ENCODE assay signal across 22 mouse cellular contexts in genomic region chr2:13469641-13470040, GRCm38 (mm10). TPM values are rescaled to one million over a fixed set of nuclear protein-coding genes. Genes with fewer than 3 reads are reported as not detected.
DNase-seq lines count a peak whose midpoint lies in the region; ATAC-seq and TF ChIP-seq lines count a peak whose summit lies in the region.
"Had no signal": no experiment of that assay in that cellular context is flagged by ENCODE, and none has a peak within 500 bp of the region (broad histone marks: within the 10 kb centered on the region; RNA-seq: fewer than 3 reads in every experiment).

No protein-coding gene starts in this region.

- no peak overlapping the region for H3K9ac ChIP-seq in intestine, embryonic 15.5 days
- H3K9ac ChIP-seq in intestine, postnatal 0 days (ENCODE audit: low read depth, low read length), result no peak overlapping the region
- H3K9ac ChIP-seq in intestine, embryonic 16.5 days (ENCODE audit: low read depth, low read length), result no peak overlapping the region

- no peak overlapping the region for H3K4me2 ChIP-seq in intestine, embryonic 15.5 days (replicated peaks)
- H3K4me2 ChIP-seq in intestine, postnatal 0 days (replicated peaks; ENCODE audit: low read depth), result no peak overlapping the region
- no peak overlapping the region for H3K4me2 ChIP-seq in intestine, embryonic 16.5 days (ENCODE audit: low read depth, low read length)

- no peak for TF ChIP-seq CTCF in intestine, postnatal 0 days (IDR thresholded peaks at IDR 0.05; ENCODE audit: low read depth)
- no peak for TF ChIP-seq CTCF in small intestine, adult 2 months (IDR thresholded peaks at IDR 0.05; ENCODE audit: extremely low read depth, insufficient read length, insufficient replicate concordance, low read depth, low read length)

- H3K4me3 ChIP-seq in intestine, embryonic 15.5 days (replicated peaks), result no peak overlapping the region
- H3K4me3 ChIP-seq in intestine, postnatal 0 days (ENCODE audit: low read depth, low read length), result no peak overlapping the region
- H3K4me3 ChIP-seq in intestine, embryonic 16.5 days (ENCODE audit: low read length), result no peak overlapping the region
- no peak overlapping the region for H3K4me3 ChIP-seq in small intestine, adult 2 months (ENCODE audit: low read depth, low read length)

- 78% methylated on average over 4 of the region's 4 CpGs for WGBS in intestine, embryonic 15.5 days
- whole genome bisulfite sequencing in intestine, postnatal 0 days, result 74% methylated on average over 4 of the region's 4 CpGs
- WGBS in intestine, embryonic 16.5 days, result 81% methylated on average over 4 of the region's 4 CpGs
- 62% methylated on average over 4 of the region's 4 CpGs for WGBS in small intestine, adult 2 months

- TF ChIP-seq POLR2A in small intestine, adult 2 months (IDR thresholded peaks at IDR 0.05; ENCODE audit: low read depth, low read length), result no peak

- H3K9me3 ChIP-seq in intestine, embryonic 15.5 days, result no peaks in the 10 kb centered on the region
- H3K9me3 ChIP-seq in intestine, postnatal 0 days (ENCODE audit: control insufficient read depth), result no peaks in the 10 kb centered on the region
- no peaks in the 10 kb centered on the region for H3K9me3 ChIP-seq in intestine, embryonic 16.5 days (ENCODE audit: control insufficient read depth, low read length)
- H3K9me3 ChIP-seq: G1E had no signal

- DNase-seq in adrenal gland, postnatal 10 days, result no peak
- DNase-seq in cerebellum, postnatal 4 days (ENCODE audit: low spot score in 2 of 2), result no peak
- DNase-seq: adrenal gland, adult 2 months; adrenal gland, adult 8-10 months; adrenal gland, postnatal 14 days; adrenal gland, postnatal 25 days; adrenal gland, postnatal 36 days; B cell, adult 2 months; cerebellum, adult 11 months; cerebellum, adult 11-12 months; cerebellum, adult 18-20 months; cerebellum, adult 2 months had no signal

- no peak overlapping the region for H3K27ac ChIP-seq in intestine, embryonic 15.5 days
- H3K27ac ChIP-seq in intestine, postnatal 0 days (ENCODE audit: low read depth, low read length), result no peak overlapping the region
- H3K27ac ChIP-seq in intestine, embryonic 16.5 days (ENCODE audit: low read length), result no peak overlapping the region
- peak overlapping the region; percentile 52 for H3K27ac ChIP-seq in small intestine, adult 2 months (ENCODE audit: insufficient read depth, low read depth, low read length)

- H3K4me1 ChIP-seq in intestine, embryonic 15.5 days (replicated peaks), result no peaks in the 10 kb centered on the region
- no peaks in the 10 kb centered on the region for H3K4me1 ChIP-seq in intestine, postnatal 0 days (replicated peaks; ENCODE audit: control insufficient read depth, insufficient read depth, low read length)
- no peaks in the 10 kb centered on the region for H3K4me1 ChIP-seq in intestine, embryonic 16.5 days (ENCODE audit: control insufficient read depth, insufficient read depth, low read length)
- H3K4me1 ChIP-seq in small intestine, adult 2 months (ENCODE audit: control insufficient read depth, insufficient read depth, insufficient read length, low read length), result no peaks in the 10 kb centered on the region

- peak; percentile 61 for ATAC-seq in intestine, embryonic 15.5 days
- ATAC-seq in intestine, postnatal 0 days, result no peak
- ATAC-seq in intestine, embryonic 16.5 days, result peak; percentile 62
- ATAC-seq: activated CD4-positive, CD25-positive, alpha-beta regulatory T cell, adult 4 months; CD4-positive, CD25-positive, alpha-beta regulatory T cell, adult 4 months; Patski had no signal

- H3K27me3 ChIP-seq in intestine, embryonic 15.5 days (replicated peaks), result no peaks in the 10 kb centered on the region
- no peaks in the 10 kb centered on the region for H3K27me3 ChIP-seq in intestine, postnatal 0 days (replicated peaks; ENCODE audit: control insufficient read depth, insufficient read depth, low read length)
- no peaks in the 10 kb centered on the region for H3K27me3 ChIP-seq in intestine, embryonic 16.5 days (replicated peaks; ENCODE audit: control insufficient read depth, insufficient read depth, low read length)
- no peaks in the 10 kb centered on the region for H3K27me3 ChIP-seq in small intestine, adult 2 months (ENCODE audit: control insufficient read depth, insufficient read depth, low read length)
- H3K27me3 ChIP-seq: CH12.LX, Patski had no signal

- no peaks in the 10 kb centered on the region for H3K36me3 ChIP-seq in intestine, embryonic 15.5 days
- H3K36me3 ChIP-seq in intestine, postnatal 0 days (ENCODE audit: control insufficient read depth, insufficient read depth), result peaks cover 7% of the 10 kb centered on the region; the same call in 1 of the 2 replicates
- H3K36me3 ChIP-seq in intestine, embryonic 16.5 days (ENCODE audit: control insufficient read depth, insufficient read depth, low read length), result no peaks in the 10 kb centered on the region
- H3K36me3 ChIP-seq in small intestine, adult 2 months (ENCODE audit: control insufficient read depth, insufficient read depth, low read length), result peaks cover 20% of the 10 kb centered on the region
- H3K36me3 ChIP-seq: G1E had no signal

RNA-seq across cellular contexts. Expression of gene Cubn, which starts 22.0 kb away (rescaled TPM):
- 7.3 and 8.9 TPM in 2 replicates for polyA plus RNA-seq in intestine, embryonic 15.5 days (2015; fragmentation: Nextera tagmentation; extraction: Ambion mirVana)
- 32.1 and 41.6 TPM in 2 replicates for polyA plus RNA-seq in intestine, postnatal 0 days (2015; fragmentation: Nextera tagmentation; extraction: Ambion mirVana)
- 8.5 and 13.7 TPM in 2 replicates for polyA plus RNA-seq in intestine, embryonic 16.5 days (2015; fragmentation: Nextera tagmentation; extraction: Ambion mirVana)
- polyA plus RNA-seq in small intestine, adult 2 months (2012; rRNA removed), result 0.24 and 29.7 TPM in 2 replicates
- total RNA-seq in adrenal gland, postnatal 10 days (2021), result under 1 TPM; 0.48 to 0.58 TPM
- total RNA-seq: MEL had no signal
- polyA plus RNA-seq: G1E had no signal
